Comparison of ENCODE assay signal across 18 mouse cellular contexts in the genomic region with DNA sequence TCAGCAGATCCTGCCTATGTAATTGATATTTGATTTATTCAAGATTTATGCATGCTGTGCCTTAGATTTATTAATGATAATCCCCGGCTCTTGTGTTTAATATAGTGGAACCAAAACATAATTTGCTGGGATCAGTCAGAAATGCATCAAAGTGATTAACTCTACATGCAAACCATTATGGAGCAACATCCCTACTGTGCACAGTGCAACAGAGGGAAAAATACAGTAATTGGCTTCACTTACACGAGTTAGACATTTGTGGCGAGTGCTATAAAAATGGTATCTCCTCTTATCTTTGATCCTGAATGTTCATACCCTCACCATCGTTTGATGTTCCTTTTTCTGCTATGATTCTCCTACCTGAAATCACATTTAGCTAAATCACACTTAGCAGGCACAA.
DNase-seq lines count a peak whose midpoint lies in the region; ATAC-seq and TF ChIP-seq lines count a peak whose summit lies in the region.
"Had no signal": no experiment of that assay in that cellular context is flagged by ENCODE, and none has a peak within 500 bp of the region (broad histone marks: within the 10 kb centered on the region; RNA-seq: fewer than 3 reads in every experiment).

No protein-coding gene starts in this region.

- TF ChIP-seq CTCF in brain, embryonic 14.5 days (IDR thresholded peaks at IDR 0.05; ENCODE audit: borderline replicate concordance, extremely low read depth, insufficient read depth, insufficient read length) = no peak

- no peak overlapping the region for H3K9ac ChIP-seq in midbrain, embryonic 13.5 days (replicated peaks)
- H3K9ac ChIP-seq in midbrain, embryonic 16.5 days (ENCODE audit: low read depth, low read length) = no peak overlapping the region
- no peak overlapping the region for H3K9ac ChIP-seq in midbrain, embryonic 11.5 days (ENCODE audit: low read length)
- no peak overlapping the region for H3K9ac ChIP-seq in forebrain, embryonic 13.5 days
- H3K9ac ChIP-seq: embryonic facial prominence, embryonic 12.5 days had no signal

- 0 out of 2 replicates have a peak, but pooled peaks have one; percentile 27 for ATAC-seq in midbrain, embryonic 13.5 days
- ATAC-seq in midbrain, embryonic 16.5 days = 0 out of 2 replicates have a peak, but pooled peaks have one; percentile 48
- ATAC-seq in midbrain, embryonic 11.5 days (ENCODE audit: low FRiP score) = no peak
- no peak for ATAC-seq in forebrain, embryonic 13.5 days
- ATAC-seq: forebrain, embryonic 14.5 days; forebrain, embryonic 16.5 days had no signal

- no peak for TF ChIP-seq POLR2A in brain, embryonic 14.5 days (IDR thresholded peaks at IDR 0.05; ENCODE audit: borderline replicate concordance, extremely low read depth, insufficient read depth, insufficient read length, poor library complexity, severe bottlenecking)

- 68% methylated on average over 4 of the region's 4 CpGs for WGBS in midbrain, embryonic 13.5 days
- 88% methylated on average over 4 of the region's 4 CpGs for WGBS in midbrain, embryonic 10.5 days
- 51% methylated on average over 4 of the region's 4 CpGs for WGBS in midbrain, embryonic 16.5 days
- WGBS in midbrain, embryonic 11.5 days = 86% methylated on average over 4 of the region's 4 CpGs
- 73% methylated on average over 4 of the region's 4 CpGs for WGBS in forebrain, embryonic 13.5 days

- H3K36me3 ChIP-seq in midbrain, embryonic 13.5 days = no peaks in the 10 kb centered on the region
- no peaks in the 10 kb centered on the region for H3K36me3 ChIP-seq in midbrain, embryonic 10.5 days
- no peaks in the 10 kb centered on the region for H3K36me3 ChIP-seq in midbrain, embryonic 16.5 days (ENCODE audit: control insufficient read depth, insufficient read depth, low read length)
- H3K36me3 ChIP-seq in midbrain, embryonic 11.5 days (ENCODE audit: control insufficient read depth, insufficient read depth, low read length) = no peaks in the 10 kb centered on the region
- H3K36me3 ChIP-seq in forebrain, embryonic 13.5 days (ENCODE audit: poor library complexity, severe bottlenecking) = no peaks in the 10 kb centered on the region
- H3K36me3 ChIP-seq: embryonic facial prominence, embryonic 10.5 days; embryonic facial prominence, embryonic 12.5 days had no signal

- H3K27me3 ChIP-seq in midbrain, embryonic 13.5 days = no peaks in the 10 kb centered on the region
- no peaks in the 10 kb centered on the region for H3K27me3 ChIP-seq in midbrain, embryonic 10.5 days (ENCODE audit: low read depth, poor library complexity, severe bottlenecking)
- no peaks in the 10 kb centered on the region for H3K27me3 ChIP-seq in midbrain, embryonic 16.5 days (ENCODE audit: control insufficient read depth, insufficient read depth, low read depth, low read length)
- no peaks in the 10 kb centered on the region for H3K27me3 ChIP-seq in midbrain, embryonic 11.5 days (ENCODE audit: control insufficient read depth, insufficient read depth, low read length)
- peaks cover 11% of the 10 kb centered on the region; the same call in 1 of the 2 replicates for H3K27me3 ChIP-seq in forebrain, embryonic 13.5 days
- H3K27me3 ChIP-seq: embryonic facial prominence, embryonic 12.5 days had no signal

- H3K4me2 ChIP-seq in midbrain, embryonic 13.5 days (replicated peaks) = no peak overlapping the region
- no peak overlapping the region for H3K4me2 ChIP-seq in midbrain, embryonic 16.5 days (ENCODE audit: low read length)
- no peak overlapping the region for H3K4me2 ChIP-seq in midbrain, embryonic 11.5 days
- H3K4me2 ChIP-seq in forebrain, embryonic 13.5 days = no peak overlapping the region
- H3K4me2 ChIP-seq: embryonic facial prominence, embryonic 12.5 days had no signal

- H3K27ac ChIP-seq in midbrain, embryonic 13.5 days = no peak overlapping the region
- H3K27ac ChIP-seq in midbrain, embryonic 10.5 days (replicated peaks) = no peak overlapping the region
- no peak overlapping the region for H3K27ac ChIP-seq in midbrain, embryonic 16.5 days (ENCODE audit: low read length)
- H3K27ac ChIP-seq in midbrain, embryonic 11.5 days (ENCODE audit: low read depth, low read length) = no peak overlapping the region
- no peak overlapping the region for H3K27ac ChIP-seq in forebrain, embryonic 13.5 days
- H3K27ac ChIP-seq: embryonic facial prominence, embryonic 10.5 days; embryonic facial prominence, embryonic 12.5 days had no signal

- H3K4me1 ChIP-seq in midbrain, embryonic 13.5 days (replicated peaks) = no peaks in the 10 kb centered on the region
- H3K4me1 ChIP-seq in midbrain, embryonic 10.5 days = no peaks in the 10 kb centered on the region
- no peaks in the 10 kb centered on the region; the same call in 1 of the 2 replicates for H3K4me1 ChIP-seq in midbrain, embryonic 16.5 days (ENCODE audit: control insufficient read depth, insufficient read depth, low read length)
- no peaks in the 10 kb centered on the region for H3K4me1 ChIP-seq in midbrain, embryonic 11.5 days (ENCODE audit: control insufficient read depth, insufficient read depth, low read length)
- H3K4me1 ChIP-seq in forebrain, embryonic 13.5 days = no peaks in the 10 kb centered on the region

- no peak for DNase-seq in midbrain, embryonic 10.5 days (ENCODE audit: low spot score)
- DNase-seq in midbrain, embryonic 11.5 days (ENCODE audit: low spot score, missing footprints) = no peak
- peak; percentile 29 for DNase-seq in brain, embryonic 14.5 days (ENCODE audit: low read depth)
- DNase-seq: adrenal gland, adult 2 months; adrenal gland, postnatal 10 days; adrenal gland, postnatal 25 days; cerebellum, adult 11-12 months; cerebellum, adult 2 months; cerebellum, adult 9-10 months; cerebellum, postnatal 10 days; cerebellum, postnatal 25 days had no signal

- H3K9me3 ChIP-seq in midbrain, embryonic 13.5 days = no peaks in the 10 kb centered on the region
- no peaks in the 10 kb centered on the region for H3K9me3 ChIP-seq in midbrain, embryonic 10.5 days (replicated peaks)
- no peaks in the 10 kb centered on the region for H3K9me3 ChIP-seq in midbrain, embryonic 16.5 days (replicated peaks; ENCODE audit: control insufficient read depth, low read length, poor library complexity, severe bottlenecking)
- H3K9me3 ChIP-seq in midbrain, embryonic 11.5 days (ENCODE audit: control insufficient read depth, low read length) = no peaks in the 10 kb centered on the region
- no peaks in the 10 kb centered on the region for H3K9me3 ChIP-seq in forebrain, embryonic 13.5 days (replicated peaks)
- H3K9me3 ChIP-seq: embryonic facial prominence, embryonic 10.5 days; embryonic facial prominence, embryonic 12.5 days had no signal

- no peak overlapping the region for H3K4me3 ChIP-seq in midbrain, embryonic 13.5 days (replicated peaks)
- H3K4me3 ChIP-seq in midbrain, embryonic 10.5 days = no peak overlapping the region
- H3K4me3 ChIP-seq in midbrain, embryonic 16.5 days (ENCODE audit: low read depth, low read length) = no peak overlapping the region
- H3K4me3 ChIP-seq in midbrain, embryonic 11.5 days (ENCODE audit: low read depth, low read length) = no peak overlapping the region
- H3K4me3 ChIP-seq in forebrain, embryonic 13.5 days = no peak overlapping the region
- H3K4me3 ChIP-seq: embryonic facial prominence, embryonic 10.5 days; embryonic facial prominence, embryonic 12.5 days had no signal

Comparison
In these comparisons a context has a peak if more than half of its experiments do, and no peak if none do; other contexts are left out.
1. ATAC-seq: peak in midbrain, embryonic 13.5 days (single experiment) and midbrain, embryonic 16.5 days (single experiment); none in midbrain, embryonic 11.5 days (single experiment) and forebrain, embryonic 13.5 days (single experiment).